Mouse (Mus musculus) hindbrain, embryonic 11.5 days (tissue): ENCODE results near the gene Psmb10. TPM values are rescaled to one million over a fixed set of nuclear protein-coding genes. Genes with fewer than 3 reads are reported as not detected.

ENCODE experiments used
- ATAC-seq: fragments of 200-750 bp; cut with Nextera tagmentation; 2 replicates; pipeline ENCODE4 v1.8.0; 2017; ENCODE audit warnings: mild to moderate bottlenecking, moderate TSS enrichment, moderate library complexity; ENCODE audit not compliant: low FRiP score
- DNase-seq: peaks from one replicate; pipeline ENCODE4 v3.0.0-alpha.2; 2015; ENCODE audit warnings: low spot score
- H3K27ac ChIP-seq: fragments of 300-500 bp; sonication (generic); 2 replicates; pipeline ENCODE4 v1.5.1; 2014; ENCODE audit warnings: mild to moderate bottlenecking, low read depth, low read length
- H3K27me3 ChIP-seq: fragments of 300-500 bp; sonication (generic); 2 replicates; pipeline ENCODE4 v1.6.1; 2014; ENCODE audit warnings: mild to moderate bottlenecking, low read length, moderate library complexity, mixed read lengths; ENCODE audit not compliant: control insufficient read depth, insufficient read depth
- H3K36me3 ChIP-seq: fragments of 300-500 bp; sonication (generic); 2 replicates; pipeline ENCODE4 v1.6.1; 2014; ENCODE audit warnings: mild to moderate bottlenecking, low read length, moderate library complexity, mixed read lengths; ENCODE audit not compliant: control insufficient read depth, insufficient read depth
- H3K4me1 ChIP-seq: fragments of 300-500 bp; sonication (generic); replicated peaks from 2 replicates; pipeline ENCODE4 v1.6.1; 2014; ENCODE audit warnings: low read length, mixed read lengths; ENCODE audit not compliant: control insufficient read depth, insufficient read depth
- H3K4me2 ChIP-seq: fragments of 300-500 bp; sonication (generic); replicated peaks from 2 replicates; pipeline ENCODE4 v1.6.1; 2014; ENCODE audit warnings: mild to moderate bottlenecking, low read depth, low read length
- H3K4me3 ChIP-seq: fragments of 300-500 bp; sonication (generic); 2 replicates; pipeline ENCODE4 v1.5.1; 2014; ENCODE audit warnings: low read depth, low read length
- H3K9ac ChIP-seq: fragments of 300-500 bp; sonication (generic); 2 replicates; pipeline ENCODE4 v1.6.1; 2014; ENCODE audit warnings: low read depth, low read length
- H3K9me3 ChIP-seq: fragments of 300-500 bp; sonication (generic); 2 replicates; pipeline ENCODE4 v1.6.1; 2016; ENCODE audit warnings: low read length; ENCODE audit not compliant: control insufficient read depth
- WGBS: fragments of 180-500 bp; shearing (Covaris S2); extraction: QIAGEN DNeasy Blood & Tissue Kit; methylation state at CpG from one replicate; pipeline ENCODE4 v1.1.7; 2014; 5-methylcytosine and 5-hydroxymethylcytosine counted together
- polyA plus RNA-seq: library from polyadenylated mRNA; unstranded; fragments of >200 nt; fragmentation: Nextera tagmentation; extraction: Ambion mirVana; gene quantifications from 2 replicates; pipeline ENCODE4 v1.2.1, GENCODE M21; 2014

The Psmb10 gene
- polyA plus RNA-seq, 1 experiment from 2014 or later: 21.6 TPM

- peak overlapping the region; percentile 75 for H3K4me2 ChIP-seq
- H3K4me1 ChIP-seq: 0 out of 2 replicates have a peak, but pooled peaks cover 2% of the 10 kb centered on the region
- H3K36me3 ChIP-seq: no peaks in the 10 kb centered on the region
- WGBS: 3% methylated on average over 34 of the region's 40 CpGs
- ATAC-seq (peak; percentile 67), DNase-seq (peak; percentile 32)
- peak overlapping the region; percentile 56 for H3K4me3 ChIP-seq
- H3K27me3 ChIP-seq: peaks cover 22% of the 10 kb centered on the region
- H3K9ac ChIP-seq: peak overlapping the region; percentile 62
- H3K27ac ChIP-seq: no peak overlapping the region
- H3K9me3 ChIP-seq: no peaks in the 10 kb centered on the region
These were observed 27.1 kb upstream of the Psmb10 start for GRCm38 (mm10) chr8:105965266-105965904.

GRCm38 (mm10) chr8:105964506-105965265 lies 26.4 kb upstream of the Psmb10 start:
- Histone ChIP-seq H3K4me3 (peak overlapping the region; percentile 56), H3K36me3 (no peaks in the 10 kb centered on the region), H3K4me2 (peak overlapping the region; percentile 75; the same call in 1 of the 2 replicates), H3K27me3 (peaks cover 22% of the 10 kb centered on the region), H3K4me1 (0 out of 2 replicates have a peak, but pooled peaks cover 2% of the 10 kb centered on the region), H3K27ac (no peak overlapping the region), H3K9me3 (no peaks in the 10 kb centered on the region), H3K9ac (no peak overlapping the region)
- WGBS: 69% methylated on average over 12 of the region's 12 CpGs
- no peak for ATAC-seq
- DNase-seq: no peak

GRCm38 (mm10) chr8:105961536-105961935 lies 23.3 kb upstream of the Psmb10 start:
- no peak overlapping the region for H3K4me2 ChIP-seq
- H3K27me3 ChIP-seq: peaks cover 18% of the 10 kb centered on the region
- ATAC-seq (no peak), DNase-seq (no peak)
- H3K9me3 ChIP-seq: no peaks in the 10 kb centered on the region
- no peaks in the 10 kb centered on the region for H3K36me3 ChIP-seq
- WGBS: 88% methylated on average over 10 of the region's 10 CpGs
- H3K9ac ChIP-seq: no peak overlapping the region
- no peak overlapping the region for H3K27ac ChIP-seq
- H3K4me3 ChIP-seq: no peak overlapping the region
- H3K4me1 ChIP-seq: 0 out of 2 replicates have a peak, but pooled peaks cover 2% of the 10 kb centered on the region

- DNase-seq: no peak
- Histone ChIP-seq H3K4me1 (0 out of 2 replicates have a peak, but pooled peaks cover 2% of the 10 kb centered on the region), H3K4me2 (no peak overlapping the region), H3K9ac (no peak overlapping the region), H3K36me3 (no peaks in the 10 kb centered on the region), H3K4me3 (no peak overlapping the region), H3K27me3 (peaks cover 14% of the 10 kb centered on the region), H3K9me3 (no peaks in the 10 kb centered on the region), H3K27ac (no peak overlapping the region)
- 70% methylated on average over 14 of the region's 14 CpGs for WGBS
- no peak for ATAC-seq
These were observed 22.9 kb upstream of the Psmb10 start for GRCm38 (mm10) chr8:105961101-105961500.

DNA sequence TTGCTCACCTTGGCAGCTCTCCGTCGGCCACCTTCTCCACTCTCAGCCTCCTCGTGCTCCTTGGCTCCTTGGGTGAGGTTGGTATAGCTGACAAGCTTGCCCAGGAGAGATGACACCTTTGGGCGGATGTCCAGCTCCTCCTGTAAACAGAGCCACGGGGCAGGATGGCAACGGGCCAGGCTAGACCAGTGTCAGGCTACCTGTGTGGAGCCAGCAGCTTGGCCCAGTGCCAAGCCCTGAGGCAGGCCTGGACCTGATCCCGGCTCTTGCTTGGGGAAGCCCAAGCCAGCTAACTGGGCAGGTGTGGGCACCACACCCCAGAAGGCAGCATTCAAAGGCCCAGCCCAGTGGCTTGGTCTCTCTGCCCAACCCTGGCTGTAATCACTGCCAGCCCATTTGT lies 21.1 kb upstream of the Psmb10 start:
- no peak for ATAC-seq
- no peaks in the 10 kb centered on the region for H3K36me3 ChIP-seq

GRCm38 (mm10) chr8:105957813-105958212 lies 19.6 kb upstream of the Psmb10 start:
- no peak overlapping the region for H3K4me3 ChIP-seq
- no peaks in the 10 kb centered on the region for H3K27me3 ChIP-seq
- no peak overlapping the region for H3K27ac ChIP-seq
- no peaks in the 10 kb centered on the region for H3K36me3 ChIP-seq
- no peaks in the 10 kb centered on the region for H3K9me3 ChIP-seq
- no peaks in the 10 kb centered on the region for H3K4me1 ChIP-seq
- WGBS: 68% methylated on average over 3 of the region's 4 CpGs
- DNase-seq (no peak), ATAC-seq (no peak)
- H3K4me2 ChIP-seq: no peak overlapping the region
- no peak overlapping the region for H3K9ac ChIP-seq

More for the DNA sequence above, 21.1 kb upstream of the Psmb10 start:
- Histone ChIP-seq H3K27ac (no peak overlapping the region), H3K9ac (no peak overlapping the region), H3K4me1 (no peaks in the 10 kb centered on the region), H3K27me3 (no peaks in the 10 kb centered on the region), H3K4me2 (no peak overlapping the region), H3K9me3 (no peaks in the 10 kb centered on the region), H3K4me3 (no peak overlapping the region)
- WGBS: 89% methylated on average over 7 of the region's 7 CpGs
- DNase-seq: no peak

DNA sequence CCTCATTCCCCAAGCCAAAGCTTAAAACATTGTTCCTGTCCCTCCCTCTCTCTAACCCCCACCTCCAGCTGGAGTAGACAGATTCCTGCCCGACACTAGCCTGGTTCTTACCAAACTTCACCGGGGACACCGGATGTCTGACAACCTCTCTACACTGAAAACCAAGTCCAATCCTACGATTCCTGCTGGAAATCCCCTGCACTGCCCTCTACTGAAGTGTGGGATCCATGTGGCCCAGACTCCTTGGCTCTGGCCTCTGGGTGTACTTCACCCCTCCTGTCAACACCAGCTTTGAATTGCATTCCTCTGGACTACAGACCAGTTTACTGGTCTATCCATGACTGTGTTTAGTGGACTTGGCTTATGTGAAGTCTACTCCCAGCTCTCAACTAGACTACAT lies 18.3 kb upstream of the Psmb10 start:
- Histone ChIP-seq H3K9me3 (no peaks in the 10 kb centered on the region), H3K9ac (no peak overlapping the region), H3K27ac (no peak overlapping the region), H3K27me3 (no peaks in the 10 kb centered on the region), H3K4me3 (no peak overlapping the region), H3K4me1 (no peaks in the 10 kb centered on the region), H3K4me2 (no peak overlapping the region), H3K36me3 (no peaks in the 10 kb centered on the region)
- DNase-seq (no peak), ATAC-seq (no peak)
- 85% methylated on average over 4 of the region's 4 CpGs for WGBS

- ATAC-seq (no peak), DNase-seq (no peak)
- no peaks in the 10 kb centered on the region for H3K4me1 ChIP-seq
- no peak overlapping the region for H3K27ac ChIP-seq
- no peaks in the 10 kb centered on the region for H3K27me3 ChIP-seq
- H3K9me3 ChIP-seq: no peaks in the 10 kb centered on the region
- H3K36me3 ChIP-seq: no peaks in the 10 kb centered on the region
- no peak overlapping the region for H3K4me2 ChIP-seq
- WGBS: 54% methylated on average over 7 of the region's 7 CpGs
- no peak overlapping the region for H3K4me3 ChIP-seq
- H3K9ac ChIP-seq: no peak overlapping the region
These were observed 12.9 kb upstream of the Psmb10 start for GRCm38 (mm10) chr8:105951057-105951659.
